Mouse (Mus musculus) forebrain, postnatal 0 days (tissue): ENCODE measurements at regions not wholly inside any gene's neighbourhood (a gene's known extent, or its start where the extent isn't known, plus 50 kb on each side); places are given as distances from the start of the nearest gene placed in this dataset.

ENCODE experiments used
- ATAC-seq: fragments of 200-750 bp; cut with Nextera tagmentation; 2 replicates; pipeline ENCODE4 v1.8.0; 2017; ENCODE audit warnings: mild to moderate bottlenecking, moderate library complexity
- DNase-seq: peaks from one replicate; pipeline ENCODE4 v3.0.0-alpha.2; 2015
- H3K27ac ChIP-seq: fragments of 300-500 bp; sonication (generic); 2 replicates; pipeline ENCODE4 v1.5.1; 2014; ENCODE audit warnings: low read depth, mild to moderate bottlenecking, antibody characterized with exemption, low read length, moderate library complexity, mixed read lengths
- H3K27me3 ChIP-seq: fragments of 300-500 bp; sonication (generic); 2 replicates; pipeline ENCODE4 v1.6.1; 2014; ENCODE audit warnings: mild to moderate bottlenecking, low read length, mixed read lengths; ENCODE audit not compliant: insufficient read depth
- H3K36me3 ChIP-seq: fragments of 300-500 bp; sonication (generic); 2 replicates; pipeline ENCODE4 v1.6.1; 2014; ENCODE audit warnings: mild to moderate bottlenecking, moderate library complexity; ENCODE audit not compliant: insufficient read depth
- H3K4me1 ChIP-seq: fragments of 300-500 bp; sonication (generic); 2 replicates; pipeline ENCODE4 v1.6.1; 2014; ENCODE audit warnings: antibody characterized with exemption; ENCODE audit not compliant: insufficient read depth
- H3K4me2 ChIP-seq: fragments of 300-500 bp; sonication (generic); 2 replicates; pipeline ENCODE4 v1.6.1; 2014; ENCODE audit warnings: low read depth, mild to moderate bottlenecking, moderate library complexity
- H3K4me3 ChIP-seq: fragments of 300-500 bp; sonication (generic); 2 replicates; pipeline ENCODE4 v1.5.1; 2014; ENCODE audit warnings: low read depth, low read length, mixed read lengths
- H3K9ac ChIP-seq: fragments of 300-500 bp; sonication (generic); 2 replicates; pipeline ENCODE4 v1.6.1; 2014; ENCODE audit warnings: mild to moderate bottlenecking
- H3K9me3 ChIP-seq: fragments of 300-500 bp; sonication (generic); 2 replicates; pipeline ENCODE4 v1.6.1; 2016; ENCODE audit warnings: low read length
- CTCF ChIP-seq: sonication (generic); IDR thresholded peaks from 2 replicates; pipeline ENCODE4 v1.5.1; 2016; ENCODE audit warnings: antibody characterized with exemption, control low read depth, low read depth
- WGBS: fragments of 180-500 bp; shearing (Covaris S2); extraction: QIAGEN DNeasy Blood & Tissue Kit; methylation state at CpG from one replicate; pipeline ENCODE4 v1.1.7; 2014; 5-methylcytosine and 5-hydroxymethylcytosine counted together

GRCm38 (mm10) chr13:80365964-80366363 is 517.2 kb upstream of the Arrdc3 start:
- H3K4me1 ChIP-seq: no peaks in the 10 kb centered on the region
- WGBS: 92% methylated on average over 2 of the region's 2 CpGs
- H3K27me3 ChIP-seq: no peaks in the 10 kb centered on the region
- no peaks in the 10 kb centered on the region for H3K36me3 ChIP-seq
- H3K9me3 ChIP-seq: no peaks in the 10 kb centered on the region
- TF ChIP-seq CTCF: no peak
- H3K9ac ChIP-seq: no peak overlapping the region
- H3K4me2 ChIP-seq: no peak overlapping the region
- DNase-seq (no peak), ATAC-seq (no peak)
- H3K4me3 ChIP-seq: no peak overlapping the region
- no peak overlapping the region for H3K27ac ChIP-seq

GRCm38 (mm10) chr13:80370491-80370890 is 512.7 kb upstream of the Arrdc3 start:
- Histone ChIP-seq H3K4me3 (no peak overlapping the region), H3K27me3 (no peaks in the 10 kb centered on the region), H3K9me3 (no peaks in the 10 kb centered on the region), H3K27ac (no peak overlapping the region), H3K4me2 (no peak overlapping the region), H3K9ac (no peak overlapping the region), H3K36me3 (no peaks in the 10 kb centered on the region), H3K4me1 (no peaks in the 10 kb centered on the region)
- no peak for TF ChIP-seq CTCF
- 88% methylated on average over 1 of the region's 1 CpGs for WGBS
- ATAC-seq: no peak
- no peak for DNase-seq

GRCm38 (mm10) chr13:80381280-80381965 is 501.8 kb upstream of the Arrdc3 start:
- H3K4me3 ChIP-seq: no peak overlapping the region
- H3K9me3 ChIP-seq: no peaks in the 10 kb centered on the region
- no peak for TF ChIP-seq CTCF
- no peak overlapping the region for H3K27ac ChIP-seq
- ATAC-seq (peak; percentile 54), DNase-seq (peak; percentile 3)
- no peak overlapping the region for H3K4me2 ChIP-seq
- H3K9ac ChIP-seq: no peak overlapping the region
- 41% methylated on average over 4 of the region's 4 CpGs for WGBS
- no peaks in the 10 kb centered on the region for H3K27me3 ChIP-seq
- no peaks in the 10 kb centered on the region for H3K36me3 ChIP-seq
- no peaks in the 10 kb centered on the region for H3K4me1 ChIP-seq

GRCm38 (mm10) chr13:80381966-80382666 is 501.1 kb upstream of the Arrdc3 start:
- Histone ChIP-seq H3K27me3 (no peaks in the 10 kb centered on the region), H3K27ac (no peak overlapping the region), H3K4me2 (peak overlapping the region; percentile 17; the same call in 1 of the 2 replicates), H3K9me3 (no peaks in the 10 kb centered on the region), H3K4me3 (no peak overlapping the region), H3K9ac (no peak overlapping the region), H3K36me3 (no peaks in the 10 kb centered on the region), H3K4me1 (no peaks in the 10 kb centered on the region)
- ATAC-seq (peak; percentile 78), DNase-seq (peak; percentile 56)
- WGBS: 16% methylated on average over 2 of the region's 2 CpGs
- peak; percentile 45 for TF ChIP-seq CTCF

- Histone ChIP-seq H3K4me2 (no peak overlapping the region), H3K9me3 (no peaks in the 10 kb centered on the region), H3K36me3 (no peaks in the 10 kb centered on the region), H3K27ac (no peak overlapping the region), H3K9ac (no peak overlapping the region), H3K27me3 (no peaks in the 10 kb centered on the region), H3K4me1 (no peaks in the 10 kb centered on the region), H3K4me3 (no peak overlapping the region)
- no peak for TF ChIP-seq CTCF
- no peak for ATAC-seq
- no peak for DNase-seq
Measured at GRCm38 (mm10) chr13:80408928-80409327, 474.3 kb upstream of the Arrdc3 start.

- TF ChIP-seq CTCF: no peak
- Histone ChIP-seq H3K27me3 (no peaks in the 10 kb centered on the region), H3K9ac (no peak overlapping the region), H3K27ac (no peak overlapping the region), H3K36me3 (no peaks in the 10 kb centered on the region), H3K4me2 (no peak overlapping the region), H3K4me3 (no peak overlapping the region), H3K9me3 (no peaks in the 10 kb centered on the region), H3K4me1 (no peaks in the 10 kb centered on the region)
- ATAC-seq (no peak), DNase-seq (no peak)
Measured at GRCm38 (mm10) chr13:80409790-80410433, 473.3 kb upstream of the Arrdc3 start.
